Mouse (Mus musculus) CD4-positive naive resting alpha-beta T cell, adult 76 days (primary cell): ENCODE data around the gene Ankzf1. TPM values are rescaled to one million over a fixed set of nuclear protein-coding genes. Genes with fewer than 3 reads are reported as not detected.

Experiments
- total RNA-seq: library from RNA; stranded (reverse); gene quantifications from one replicate; pipeline ENCODE4 v1.2.4, GENCODE M21; 2023

The Ankzf1 gene
- 18.1 TPM for total RNA-seq

DNA sequence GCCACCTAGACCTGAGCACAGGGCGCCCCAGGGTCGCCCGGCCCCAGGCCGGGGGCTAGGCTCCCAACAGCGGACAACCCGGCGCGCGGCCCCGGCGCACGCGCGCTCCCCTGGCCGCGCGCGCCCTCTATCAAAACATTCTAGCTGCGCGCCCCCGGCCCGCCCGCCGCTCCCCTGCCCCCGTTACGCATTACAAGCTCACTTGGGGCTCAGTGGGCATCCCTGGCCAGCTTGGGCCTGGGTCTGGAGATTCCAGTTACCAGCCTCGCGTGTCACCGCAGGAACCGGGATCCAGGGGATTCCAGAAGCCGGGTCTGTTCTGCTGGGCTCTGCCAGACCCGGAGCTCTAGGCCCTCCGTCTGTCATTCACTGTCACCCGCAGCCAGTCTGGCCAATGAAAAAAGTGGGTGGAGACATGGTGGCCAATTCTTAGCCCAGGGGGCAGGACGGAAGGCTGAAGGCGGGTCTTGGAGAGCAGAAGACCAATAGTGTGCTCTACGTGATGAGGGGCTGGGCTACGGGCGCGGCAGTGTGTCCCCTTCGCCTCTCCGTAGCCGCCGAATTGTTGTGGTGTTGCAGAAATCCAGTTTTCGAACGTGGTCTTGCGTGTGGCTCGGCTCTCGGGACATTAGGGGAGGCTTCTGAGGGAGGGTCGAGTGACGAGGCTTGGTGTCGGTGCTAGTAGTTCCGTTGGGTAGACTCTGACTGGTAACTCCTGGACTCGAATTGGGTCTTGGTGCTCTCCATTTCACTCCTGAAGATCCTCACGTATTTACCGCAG, at the start of gene Ankzf1, which contains the start of gene Atg9a:
Gene Ankzf1, plus strand, starts transcription at position 530 of the 781 bp plus-strand sequence.
Gene Atg9a, minus strand, starts transcription at position 575 of the 781 bp plus-strand sequence.

DNA sequence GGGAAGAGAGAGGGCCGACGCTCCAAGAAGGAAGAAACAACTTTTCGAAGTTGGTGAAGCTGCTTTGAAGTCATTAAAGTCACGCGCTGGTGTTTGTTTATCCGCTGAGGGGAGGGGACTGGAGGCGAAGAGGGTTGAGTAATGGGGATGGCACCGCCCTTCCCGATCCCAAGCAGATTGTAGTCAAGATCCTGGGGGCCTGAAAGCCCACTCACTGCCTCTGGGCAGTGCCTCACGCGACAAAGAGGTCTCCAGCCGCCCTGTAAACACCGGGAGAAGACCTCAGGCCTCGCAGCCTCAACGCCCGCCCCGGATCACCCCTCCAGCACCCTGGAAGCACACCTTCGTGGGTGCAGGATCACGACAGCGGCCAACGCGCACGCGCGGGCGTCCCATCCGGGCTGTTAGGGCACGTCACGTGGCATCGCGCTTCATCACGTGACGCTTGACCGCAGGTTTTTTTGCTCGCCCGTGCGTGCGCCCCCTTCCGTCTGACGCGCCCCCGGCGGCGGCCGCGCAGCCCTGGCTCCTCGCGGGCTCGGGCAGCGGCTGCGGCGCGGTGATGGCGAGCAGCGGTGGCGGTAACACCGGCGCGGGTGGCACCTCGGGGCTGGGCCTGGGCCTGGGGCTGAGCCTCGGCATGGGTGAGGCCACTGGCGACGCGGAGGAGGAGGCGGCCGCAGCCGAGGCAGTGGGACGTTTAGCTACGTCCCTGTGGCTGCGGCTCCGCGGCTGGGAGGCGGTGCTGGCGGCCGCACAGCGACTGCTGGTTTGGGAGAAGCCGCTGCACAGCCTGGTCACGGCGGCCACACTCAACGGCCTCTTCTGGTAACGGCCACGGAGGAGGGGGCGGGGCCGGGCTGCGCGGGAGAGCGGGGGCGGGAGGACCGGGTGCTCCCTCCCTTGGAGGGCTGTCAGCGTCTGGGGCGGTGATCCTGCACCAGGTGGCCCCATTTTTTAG, 49.4 kb upstream of the Ankzf1 start, which contains the start of the genes Cnppd1 and Retreg2:
Gene Cnppd1, minus strand, starts transcription at position 411 of the 961 bp plus-strand sequence.
Gene Retreg2, plus strand, starts transcription at position 478 of the 961 bp plus-strand sequence.

DNA sequence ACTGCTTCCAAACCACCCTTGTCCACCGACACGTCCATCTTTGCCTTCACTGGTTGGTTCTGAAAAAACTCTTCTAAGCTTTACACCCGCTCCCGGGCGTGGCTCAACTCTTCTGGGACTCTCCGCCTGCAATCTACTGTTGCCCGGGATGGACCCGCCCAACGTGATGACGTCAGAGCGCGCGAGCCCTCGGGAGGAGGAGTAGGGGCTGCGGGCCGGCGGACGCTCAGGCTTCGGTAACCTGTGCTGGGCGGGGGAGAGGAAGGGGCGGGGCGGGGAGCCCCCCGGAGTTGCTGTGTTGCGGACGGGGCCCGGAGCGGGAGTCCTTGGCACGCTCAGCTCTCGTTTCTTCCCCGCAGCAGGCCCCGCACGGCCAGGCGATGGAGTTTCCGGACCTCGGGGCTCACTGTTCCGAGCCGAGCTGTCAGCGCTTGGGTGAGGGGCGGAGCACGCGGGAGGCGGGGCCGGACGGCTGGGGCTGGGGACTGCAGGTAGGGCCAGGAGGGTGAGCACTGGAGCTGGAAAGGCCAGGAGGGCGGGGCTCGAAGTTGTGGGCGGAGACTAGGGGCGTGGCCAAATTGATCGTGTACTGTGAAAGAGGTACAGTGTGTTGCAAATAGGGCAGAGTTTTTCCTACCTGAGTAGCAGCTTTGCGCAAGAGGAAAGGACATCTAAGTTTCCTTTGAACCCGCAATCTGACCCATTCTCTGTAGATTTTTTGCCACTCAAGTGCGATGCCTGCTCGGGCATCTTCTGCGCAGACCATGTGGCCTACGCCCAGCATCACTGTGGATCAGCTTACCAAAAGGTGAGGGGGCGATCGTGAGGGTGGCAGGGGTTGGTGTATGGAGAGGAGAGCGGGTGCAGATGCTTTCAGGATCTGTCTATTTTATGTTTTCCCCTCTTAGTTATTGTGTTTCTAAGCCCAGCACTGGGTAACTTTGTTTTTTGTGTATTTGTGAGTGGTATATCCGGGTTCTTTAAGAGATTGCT, 23.2 kb upstream of the Ankzf1 start, which contains the start of gene Zfand2b:
Gene Zfand2b, plus strand, starts transcription at position 175 of the 993 bp plus-strand sequence.

GRCm38 (mm10) chr1:75180105-75180590, 11.8 kb upstream of the Ankzf1 start, which contains the start of gene Abcb6:
TSS of gene Abcb6 (minus strand) at chr1:75180392.

GRCm38 (mm10) chr1:75210136-75211087, 18.5 kb downstream of the Ankzf1 start, which contains the start of the genes Glb1l and Stk16:
TSS of gene Glb1l (minus strand) at chr1:75210813.
TSS of gene Stk16 (plus strand) at chr1:75210838.

DNA sequence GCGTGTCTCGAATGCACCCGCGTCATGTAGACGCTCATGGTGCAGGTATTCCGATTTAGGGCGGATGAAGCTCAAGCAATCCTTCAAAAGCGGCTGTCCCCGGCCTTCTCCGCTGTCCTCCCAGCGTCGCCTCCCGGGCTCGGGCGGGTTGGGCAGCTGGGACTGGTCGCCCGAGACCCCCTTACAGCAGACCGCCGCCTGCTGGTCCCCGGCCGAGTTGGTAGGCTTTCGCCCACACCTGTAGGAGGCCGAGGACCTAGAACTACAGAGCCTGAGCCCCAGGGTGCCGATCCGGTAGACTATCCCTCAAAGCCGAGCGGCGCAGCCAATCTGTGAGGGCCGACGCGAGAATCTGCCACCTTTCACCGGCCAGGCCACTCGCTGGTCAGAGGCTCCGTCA, 27.6 kb downstream of the Ankzf1 start, which contains the start of gene Tuba4a:
Gene Tuba4a, minus strand, starts transcription at position 335 of the 400 bp plus-strand sequence.

DNA sequence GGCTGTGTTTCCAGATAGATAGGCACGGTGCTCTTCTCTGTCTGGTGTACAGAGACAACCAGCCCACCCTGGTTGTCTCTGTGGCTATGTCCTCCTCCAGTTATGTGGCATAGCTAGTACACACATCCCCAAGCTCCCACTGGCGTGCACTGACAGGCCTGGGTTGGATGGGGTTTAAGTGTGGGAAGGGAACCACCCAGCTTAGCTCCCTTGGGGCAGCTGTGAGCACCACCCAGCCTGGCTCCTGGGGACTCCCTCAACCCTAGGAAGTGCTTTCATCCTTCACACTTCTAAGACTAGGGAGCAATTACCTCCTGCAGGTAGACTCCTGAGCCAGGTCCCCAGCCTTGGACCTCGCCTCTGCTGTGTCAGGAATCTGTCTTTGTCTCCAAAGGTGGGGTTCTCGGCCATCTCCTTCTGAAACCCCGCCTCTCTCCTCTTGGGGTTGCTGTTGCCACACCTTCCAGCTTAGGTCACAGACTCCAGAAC, 39.8 kb downstream of the Ankzf1 start, which contains the start of gene A630095N17Rik:
Gene A630095N17Rik, minus strand, starts transcription at position 439 of the 489 bp plus-strand sequence.

GRCm38 (mm10) chr1:75236117-75237050, 44.4 kb downstream of the Ankzf1 start, which contains the start of gene Dnajb2:
TSS of gene Dnajb2 (plus strand) at chr1:75236406.

Other genes starting within 250 kb of the Ankzf1 start
- gene Ihh, start 240.5 kb upstream of the Ankzf1 start, total RNA-seq: 0.44 TPM
- 5.0 TPM for gene Nhej1, start 67.0 kb upstream of the Ankzf1 start, total RNA-seq
- gene Slc23a3, start 58.3 kb upstream of the Ankzf1 start, total RNA-seq: 5.5 TPM
- gene Cnppd1, start 49.4 kb upstream of the Ankzf1 start, total RNA-seq: 127 TPM
- 72.2 TPM for gene Retreg2, start 49.4 kb upstream of the Ankzf1 start, total RNA-seq
- 39.0 TPM for gene Zfand2b, start 23.5 kb upstream of the Ankzf1 start, total RNA-seq
- gene Abcb6, start 11.8 kb upstream of the Ankzf1 start, total RNA-seq: 3.5 TPM
- gene Atg9a, start within 50 bp of the Ankzf1 start, total RNA-seq: 37.7 TPM
- 14.8 TPM for gene Glb1l, start 18.7 kb downstream of the Ankzf1 start, total RNA-seq
- gene Stk16, start 18.7 kb downstream of the Ankzf1 start, total RNA-seq: 55.9 TPM
- 183 TPM for gene Tuba4a, start 27.7 kb downstream of the Ankzf1 start, total RNA-seq
- gene A630095N17Rik, start 40.0 kb downstream of the Ankzf1 start, total RNA-seq: not detected
- 44.8 TPM for gene Dnajb2, start 44.3 kb downstream of the Ankzf1 start, total RNA-seq
- gene Ptprn, start 72.4 kb downstream of the Ankzf1 start, total RNA-seq: 0.41 TPM
- not detected for gene Resp18, start 86.3 kb downstream of the Ankzf1 start, total RNA-seq
- gene Dnpep, start 125.8 kb downstream of the Ankzf1 start, total RNA-seq: 34.7 TPM
- not detected for gene Des, start 168.2 kb downstream of the Ankzf1 start, total RNA-seq
- 0.70 TPM for gene Speg, start 183.1 kb downstream of the Ankzf1 start, total RNA-seq
- gene Gmppa, start 243.8 kb downstream of the Ankzf1 start, total RNA-seq: 44.5 TPM